Mouse (Mus musculus) erythroblast, embryonic 14.5 days (primary cell): Measurements from ENCODE around the gene Mtcl1.

Experiments
- GATA1 ChIP-seq: IDR thresholded peaks from 2 replicates; pipeline ENCODE4 v1.6.1; 2012; ENCODE audit warnings: low read length, inconsistent platforms, mixed read lengths
- TAL1 ChIP-seq: IDR thresholded peaks from 3 replicates; pipeline ENCODE4 v1.6.1; 2012; ENCODE audit warnings: low read length, inconsistent platforms, mixed read lengths

GRCm38 (mm10) chr17:66449460-66450341, at the start of gene Mtcl1:
- TF ChIP-seq GATA1, result no peak
- no peak for TF ChIP-seq TAL1
